Mouse (Mus musculus) gastrocnemius, postnatal 4 days (tissue): ENCODE measurements around the gene Fancc. TPM values are rescaled to one million over a fixed set of nuclear protein-coding genes. Genes with fewer than 3 reads are reported as not detected.

Source experiments
- DNase-seq, 2 experiments: peaks; one replicate each; pipeline ENCODE4 v3.0.0; 2021 to 2022; ENCODE audit warnings: low spot score in 2 of 2, mixed read lengths in 2 of 2
- total RNA-seq, 2 experiments: library from RNA; stranded (reverse); gene quantifications; 2 replicates each; pipeline ENCODE4 v1.2.3; 2021

Gene Fancc
- total RNA-seq, 2 experiments from 2014 or later: 8.0 to 9.0 TPM

GRCm38 (mm10) chr13:63272602-63273229 lies 224.4 kb downstream of the Fancc start:
- DNase-seq: peak in 1 of 2 experiments; percentile 58

DNA sequence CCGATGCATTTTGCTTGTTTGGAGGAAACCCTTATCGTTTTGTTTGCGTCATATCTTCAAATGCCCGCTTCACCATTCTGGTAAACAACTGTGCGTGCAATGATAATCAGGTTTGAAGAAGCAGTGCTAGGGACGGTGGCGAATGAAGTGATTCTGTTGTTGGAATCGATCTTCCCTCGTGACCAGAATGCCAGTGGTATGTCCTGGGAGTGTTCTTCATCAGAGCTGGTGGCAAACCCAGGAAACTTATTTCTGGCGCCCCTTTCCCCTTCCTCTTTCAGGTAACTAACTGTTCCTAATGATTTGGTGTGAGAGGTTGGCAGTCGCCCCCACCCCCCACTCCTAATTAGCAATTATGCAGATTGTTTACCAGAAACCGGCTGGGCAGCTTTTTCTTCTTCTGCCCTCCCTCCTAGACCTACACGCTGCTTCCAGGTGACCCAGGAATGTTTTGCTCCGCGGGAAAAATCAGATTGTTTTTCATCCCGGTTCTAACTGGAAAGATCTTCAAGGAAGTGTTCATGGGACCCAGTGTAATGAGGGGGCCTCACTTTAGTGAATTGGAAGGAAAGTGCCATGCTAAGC lies 225.0 kb downstream of the Fancc start:
- DNase-seq: no peak

GRCm38 (mm10) chr13:63270191-63270590 lies 226.9 kb downstream of the Fancc start:
- no peak for DNase-seq

GRCm38 (mm10) chr13:63268776-63269175 lies 228.3 kb downstream of the Fancc start:
- DNase-seq: no peak

DNA sequence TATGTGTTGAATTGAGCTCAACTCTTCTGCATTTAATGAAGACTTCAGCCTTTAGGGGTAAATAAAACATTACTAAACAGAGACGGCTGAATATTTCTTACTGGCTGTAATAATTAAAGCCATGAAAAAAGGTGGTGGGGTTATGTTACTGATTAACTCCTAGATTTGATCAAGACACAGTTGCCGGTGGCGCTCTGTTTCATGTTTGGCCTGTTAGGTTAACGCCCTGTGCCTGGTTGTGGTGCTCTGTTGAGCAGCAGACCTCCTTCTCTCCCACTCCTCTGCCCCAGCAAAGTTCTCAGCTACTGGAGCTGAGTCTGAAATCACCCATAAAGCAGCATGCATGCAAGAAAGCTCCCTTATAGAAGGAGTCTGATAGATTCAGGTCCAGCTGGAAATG lies 228.7 kb downstream of the Fancc start:
- DNase-seq: no peak

DNA sequence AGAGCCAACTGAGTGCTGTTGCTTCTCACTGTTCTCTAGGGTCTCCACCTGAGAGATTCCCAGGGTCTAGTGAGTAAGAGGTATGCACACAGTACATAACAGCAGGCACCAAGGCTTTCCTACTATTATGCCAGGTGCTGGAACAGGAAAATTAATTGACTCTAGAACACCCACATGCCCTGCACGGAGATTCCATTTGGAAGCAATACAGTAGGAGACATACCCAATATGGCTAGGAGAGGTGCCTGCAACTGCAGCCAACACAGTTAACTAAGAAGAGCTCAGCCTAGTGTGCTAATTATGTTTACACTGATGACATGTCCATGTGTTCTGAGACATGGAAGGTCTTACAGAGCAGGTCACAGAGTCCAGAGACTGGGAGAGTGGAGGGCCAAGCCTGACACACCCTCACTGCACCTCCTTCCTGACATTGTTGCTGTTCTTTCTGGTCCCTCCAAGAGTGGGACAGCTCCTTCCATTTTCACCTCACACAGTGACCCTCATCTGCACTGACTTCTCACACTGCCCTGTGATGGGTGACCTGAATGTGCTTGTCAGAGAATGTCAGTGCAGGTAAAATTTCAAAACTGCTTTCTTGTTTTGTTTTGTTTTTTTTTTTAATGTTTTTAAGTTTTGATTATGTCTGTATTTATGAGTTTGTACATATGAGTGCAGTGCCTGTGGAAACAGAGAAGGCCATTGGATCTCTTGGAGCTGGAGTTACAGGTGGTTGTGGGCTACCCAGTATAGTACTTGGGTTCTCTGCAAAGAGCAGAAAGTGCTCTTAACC lies 234.7 kb downstream of the Fancc start:
- DNase-seq: no peak

DNA sequence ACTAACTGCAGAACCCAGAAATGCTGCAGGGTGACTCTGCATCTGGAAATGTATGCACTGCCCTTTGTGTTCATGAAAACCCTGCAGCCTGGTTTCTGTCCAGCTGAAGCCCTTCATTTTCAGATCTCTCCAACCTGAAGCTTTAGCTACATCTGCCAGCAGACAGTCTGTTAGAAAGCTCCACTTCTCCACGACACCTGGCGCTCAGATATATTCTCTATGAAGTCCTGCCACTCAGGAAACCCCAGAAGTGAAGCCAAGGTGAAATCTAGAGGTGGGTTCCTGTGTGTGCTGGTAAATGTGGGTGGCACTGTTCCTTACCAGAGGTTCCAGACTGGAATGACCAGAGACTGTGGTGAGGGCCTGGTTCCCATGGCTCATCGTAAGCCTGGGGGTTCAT lies 235.4 kb downstream of the Fancc start:
- no peak for DNase-seq

DNA sequence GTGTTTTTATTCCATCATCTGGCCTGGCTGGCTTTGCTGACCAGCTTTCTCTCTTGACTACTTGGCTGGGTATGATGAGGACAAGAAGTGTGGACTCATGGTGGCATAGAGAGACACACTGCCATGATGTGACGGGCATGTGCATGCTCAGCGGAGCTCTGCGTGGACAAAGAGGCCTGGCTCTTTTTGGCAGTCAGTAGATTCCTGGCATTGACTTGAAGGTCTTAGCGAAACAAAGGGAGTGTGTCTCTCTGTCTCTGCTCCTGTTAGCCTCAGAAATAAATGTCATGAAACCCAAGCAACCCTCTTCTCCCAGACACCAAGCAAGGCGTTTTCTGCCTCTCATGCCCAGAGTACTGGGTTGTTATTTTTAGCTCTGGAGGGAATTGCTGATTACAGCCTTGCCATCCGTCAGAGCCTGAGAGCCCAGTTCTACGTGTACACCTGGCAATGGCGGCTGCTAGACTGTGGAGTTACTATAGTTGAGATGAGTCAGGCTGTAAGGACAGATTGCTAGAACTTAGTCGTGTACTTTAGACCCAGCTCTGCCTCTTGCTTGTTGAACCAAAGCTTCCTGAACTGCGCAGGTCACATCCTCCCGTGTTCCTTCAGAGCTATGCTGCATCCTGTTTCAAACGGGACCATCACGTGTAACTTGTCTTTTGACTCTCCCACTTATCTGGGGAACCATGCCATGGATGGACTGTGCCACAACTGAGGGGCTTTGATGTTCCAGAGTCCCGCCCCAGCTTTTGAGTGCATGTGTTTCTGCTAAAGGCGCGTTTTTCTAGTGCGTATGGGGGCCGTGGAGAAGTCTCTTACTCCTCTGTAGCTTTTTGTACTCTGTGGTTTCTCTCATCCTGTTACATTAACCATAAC lies 236.1 kb downstream of the Fancc start:
- DNase-seq: no peak

- no peak for DNase-seq
Measured at GRCm38 (mm10) chr13:63260133-63260532, 236.9 kb downstream of the Fancc start.

DNA sequence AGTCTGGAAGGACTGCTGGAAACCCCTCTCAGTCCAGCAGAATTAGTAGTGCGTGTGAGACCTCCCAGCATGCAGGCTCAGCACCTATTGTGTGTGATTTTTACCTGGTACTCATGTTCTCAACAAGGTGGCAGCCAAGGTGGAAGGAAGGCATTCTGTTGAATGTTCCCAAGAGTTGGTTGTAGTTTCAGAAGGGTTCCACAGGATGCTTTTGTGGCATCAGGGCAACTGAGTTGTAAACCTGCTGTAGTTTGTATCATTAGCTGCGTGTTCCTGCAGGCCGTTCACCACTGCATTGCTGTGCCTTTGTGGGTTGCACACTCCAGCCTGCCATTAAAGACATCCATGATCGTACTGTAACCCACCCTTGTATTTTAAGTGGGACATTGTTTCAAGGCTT lies 238.4 kb downstream of the Fancc start:
- DNase-seq: no peak

- DNase-seq: no peak
Measured at GRCm38 (mm10) chr13:63258167-63258582, 238.9 kb downstream of the Fancc start.

GRCm38 (mm10) chr13:63256807-63257206 lies 240.3 kb downstream of the Fancc start:
- no peak for DNase-seq

GRCm38 (mm10) chr13:63256146-63256545 lies 240.9 kb downstream of the Fancc start:
- DNase-seq: no peak

- DNase-seq: no peak
Measured at GRCm38 (mm10) chr13:63255519-63256011, 241.5 kb downstream of the Fancc start.

- no peak for DNase-seq
Measured at GRCm38 (mm10) chr13:63253886-63254636, 243.0 kb downstream of the Fancc start.

- no peak for DNase-seq
Measured at GRCm38 (mm10) chr13:63253147-63253546, 243.9 kb downstream of the Fancc start.

DNA sequence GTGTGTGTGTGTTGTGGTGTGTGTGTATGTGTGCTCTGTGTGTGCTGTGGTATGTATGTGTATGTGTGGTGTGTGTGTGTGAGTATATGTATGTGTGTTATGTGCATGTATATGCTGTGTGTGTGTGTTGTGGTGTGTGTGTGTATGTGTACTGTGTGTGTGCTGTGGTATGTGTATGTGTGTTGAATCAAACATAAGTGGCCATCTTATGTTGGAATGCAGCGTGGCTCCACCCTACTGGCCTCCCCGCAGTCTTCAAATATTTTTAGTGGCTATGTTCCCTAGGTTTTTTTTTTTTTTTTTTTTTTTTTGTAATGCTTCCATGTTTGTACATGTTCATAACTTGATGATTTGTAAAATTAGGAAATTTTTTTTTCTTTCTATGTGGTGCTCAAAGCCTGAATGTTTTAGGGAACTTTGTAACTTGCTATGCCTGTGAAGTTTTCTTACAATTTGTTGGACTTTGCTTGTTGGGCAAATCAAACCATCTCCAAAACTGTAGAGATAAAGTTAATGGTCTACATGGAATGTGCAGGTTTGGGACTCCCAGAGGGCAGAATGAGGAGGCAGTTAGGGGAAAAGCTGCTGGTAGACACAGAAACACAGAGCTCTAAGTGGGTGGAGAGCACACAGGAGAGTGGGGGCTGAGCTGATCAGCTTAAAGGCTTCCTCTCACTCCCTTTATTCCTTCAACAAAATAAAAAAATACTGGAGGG lies 244.6 kb downstream of the Fancc start:
- DNase-seq: no peak

DNA sequence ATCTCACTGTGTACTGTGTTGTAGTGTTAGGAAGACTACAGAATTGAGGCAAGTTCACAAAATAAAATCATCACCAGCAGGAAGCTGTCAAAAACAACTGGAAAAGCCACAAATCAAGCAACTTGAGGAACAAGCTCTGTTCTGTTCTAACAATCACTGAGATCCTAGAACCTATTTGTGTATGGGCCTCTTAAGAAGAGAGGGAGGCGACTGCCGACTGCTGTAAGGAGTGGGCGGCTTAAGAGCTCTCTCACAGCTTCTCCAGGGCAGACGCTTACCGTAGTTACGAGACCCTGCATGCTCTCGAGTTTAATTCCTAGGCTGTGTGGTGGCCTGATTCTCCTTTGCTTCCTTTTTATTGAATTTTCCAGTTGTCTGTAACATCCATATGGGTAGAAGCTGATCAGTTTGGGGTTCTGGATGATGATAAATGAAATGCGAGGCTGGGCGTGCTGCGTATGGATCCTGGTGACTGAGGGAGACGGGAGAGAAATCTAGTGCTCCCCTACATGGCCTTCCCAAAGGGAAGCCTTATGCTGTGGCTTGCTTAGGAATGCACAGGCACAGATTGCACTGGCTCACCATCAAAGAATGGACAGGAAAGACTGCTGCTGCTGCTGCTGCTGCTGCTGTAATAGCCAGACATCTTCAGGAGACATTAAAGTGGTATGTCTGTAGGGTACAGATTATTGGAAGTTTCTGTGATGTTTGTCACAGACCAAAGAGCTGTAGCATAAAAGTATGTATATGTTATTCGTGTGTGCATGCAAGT lies 245.8 kb downstream of the Fancc start:
- no peak for DNase-seq

- no peak for DNase-seq
Measured at GRCm38 (mm10) chr13:63250441-63250980, 246.6 kb downstream of the Fancc start.
